Mouse (Mus musculus): Measurements from ENCODE around the gene Tmem52b. TPM values are rescaled to one million over a fixed set of nuclear protein-coding genes. Genes with fewer than 3 reads are reported as not detected.

The Tmem52b gene
- not detected for polyA plus RNA-seq (2014; fragmentation: Illumina TruSeq; extraction: RNeasy Lipid Tissue Mini Kit (QIAGEN cat#74804); ENCODE audit: low read depth, low replicate concordance)

DNA sequence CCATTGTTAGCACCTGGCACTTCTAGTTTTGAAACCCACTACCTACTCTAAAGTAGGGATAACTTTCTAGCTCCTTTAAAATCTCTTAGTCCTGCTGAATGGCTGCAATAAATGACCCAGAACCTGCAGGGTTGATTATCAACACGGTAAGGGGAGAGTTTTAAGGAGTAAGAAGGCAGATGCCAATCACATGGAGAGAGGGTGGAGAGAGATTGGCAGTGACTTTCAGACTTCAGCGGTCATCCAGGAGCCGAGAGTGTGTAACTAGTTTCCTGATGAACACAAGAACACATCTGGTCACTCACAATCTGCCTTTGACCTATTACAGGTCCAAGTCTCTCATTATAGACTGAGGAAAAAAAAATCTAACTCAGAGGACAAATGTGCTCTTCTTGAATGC lies at the start of gene Tmem52b:
Gene Tmem52b (plus strand): TSS at position 189 of the 400 bp plus-strand sequence.

DNA sequence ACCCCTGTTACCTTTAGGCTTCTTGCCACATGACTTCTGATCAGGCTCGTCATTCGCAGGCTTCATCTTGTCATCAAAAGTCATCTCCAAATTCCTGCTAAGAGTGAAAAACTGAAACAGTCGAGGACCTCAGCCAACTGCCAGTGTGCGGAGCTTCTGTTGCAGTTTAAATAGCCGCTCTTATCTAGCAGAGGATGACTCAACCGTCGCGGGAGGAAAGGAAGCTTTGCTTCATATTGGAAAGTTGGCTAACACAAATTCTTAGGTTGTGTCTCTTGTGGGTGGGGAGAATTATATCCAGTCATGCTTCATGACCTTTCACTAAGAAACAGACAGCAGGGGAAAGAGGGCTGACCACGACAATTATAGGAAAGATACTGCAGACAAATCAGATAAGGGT lies 5.3 kb upstream of the Tmem52b start, which contains the start of gene Olr1:
Gene Olr1 (minus strand): TSS at position 142 of the 400 bp plus-strand sequence.

DNA sequence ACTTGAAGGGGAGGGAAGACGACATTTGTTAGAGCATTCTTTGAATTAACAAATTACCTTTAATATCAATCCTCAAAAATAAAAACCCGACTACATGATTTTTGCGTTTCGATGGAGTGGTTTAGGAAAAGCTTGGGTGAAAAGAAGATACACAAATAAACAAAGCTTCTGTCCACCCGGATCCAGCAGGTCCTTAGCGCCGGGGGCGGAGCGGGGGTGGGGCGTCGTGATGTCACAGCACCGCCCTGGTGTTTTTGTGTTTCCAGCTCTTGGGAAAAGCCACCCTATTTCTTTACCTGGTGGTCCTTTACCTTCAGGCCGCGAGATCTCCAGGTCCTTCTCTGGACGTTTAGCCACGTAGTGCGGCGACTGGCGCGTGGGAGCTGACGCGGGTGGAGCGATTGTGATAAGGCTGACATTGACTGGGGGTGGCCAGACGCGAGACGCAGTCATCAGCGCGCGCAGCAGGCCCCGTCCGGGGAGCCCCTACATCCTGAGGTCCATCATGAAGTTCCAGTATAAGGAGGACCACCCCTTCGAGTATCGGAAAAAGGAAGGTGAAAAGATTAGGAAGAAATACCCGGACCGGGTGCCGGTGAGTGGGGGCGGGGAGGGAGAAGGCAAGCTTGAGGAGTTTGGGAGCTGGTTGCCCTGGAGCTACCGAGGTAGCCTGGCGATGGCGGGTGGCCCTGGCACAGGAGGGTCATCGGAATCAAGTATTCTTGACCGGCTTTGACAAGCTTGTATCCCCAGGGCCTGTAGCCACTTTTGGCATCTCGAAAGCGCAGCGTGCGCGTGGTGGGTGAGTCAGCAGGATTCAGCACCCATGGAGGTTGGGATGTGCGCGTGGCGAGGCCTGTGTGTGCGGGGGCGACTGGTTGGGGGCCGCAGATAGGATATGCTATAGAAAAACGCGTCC lies 20.8 kb downstream of the Tmem52b start, which contains the start of gene Gabarapl1:
Gene Gabarapl1 (plus strand): TSS at position 219 of the 919 bp plus-strand sequence.

Other genes with a start within 250 kb of the Tmem52b start
- 8.1 TPM for gene Cd69, start 237.1 kb upstream of the Tmem52b start, polyA plus RNA-seq (2014; fragmentation: Illumina TruSeq; extraction: RNeasy Lipid Tissue Mini Kit (QIAGEN cat#74804); ENCODE audit: low read depth, low replicate concordance)
- not detected for gene 4922502D21Rik, start 180.8 kb upstream of the Tmem52b start, polyA plus RNA-seq (2014; fragmentation: Illumina TruSeq; extraction: RNeasy Lipid Tissue Mini Kit (QIAGEN cat#74804); ENCODE audit: low read depth, low replicate concordance)
- 5.8 TPM for gene Clec12a, start 169.9 kb upstream of the Tmem52b start, polyA plus RNA-seq (2014; fragmentation: Illumina TruSeq; extraction: RNeasy Lipid Tissue Mini Kit (QIAGEN cat#74804); ENCODE audit: low read depth, low replicate concordance)
- gene Clec12b, start 126.7 kb upstream of the Tmem52b start, polyA plus RNA-seq (2014; fragmentation: Illumina TruSeq; extraction: RNeasy Lipid Tissue Mini Kit (QIAGEN cat#74804); ENCODE audit: low read depth, low replicate concordance): 0.57 TPM
- gene Clec1b, start 115.3 kb upstream of the Tmem52b start, polyA plus RNA-seq (2014; fragmentation: Illumina TruSeq; extraction: RNeasy Lipid Tissue Mini Kit (QIAGEN cat#74804); ENCODE audit: low read depth, low replicate concordance): 3.5 TPM
- gene Clec9a, start 103.7 kb upstream of the Tmem52b start, polyA plus RNA-seq (2014; fragmentation: Illumina TruSeq; extraction: RNeasy Lipid Tissue Mini Kit (QIAGEN cat#74804); ENCODE audit: low read depth, low replicate concordance): 5.8 TPM
- gene Clec1a, start 60.6 kb upstream of the Tmem52b start, polyA plus RNA-seq (2014; fragmentation: Illumina TruSeq; extraction: RNeasy Lipid Tissue Mini Kit (QIAGEN cat#74804); ENCODE audit: low read depth, low replicate concordance): 3.8 TPM
- gene Olr1, start 5.4 kb upstream of the Tmem52b start, polyA plus RNA-seq (2014; fragmentation: Illumina TruSeq; extraction: RNeasy Lipid Tissue Mini Kit (QIAGEN cat#74804); ENCODE audit: low read depth, low replicate concordance): 0.22 TPM
- 15.6 TPM for gene Gabarapl1, start 20.6 kb downstream of the Tmem52b start, polyA plus RNA-seq (2014; fragmentation: Illumina TruSeq; extraction: RNeasy Lipid Tissue Mini Kit (QIAGEN cat#74804); ENCODE audit: low read depth, low replicate concordance)
- gene Klre1, start 65.3 kb downstream of the Tmem52b start, polyA plus RNA-seq (2014; fragmentation: Illumina TruSeq; extraction: RNeasy Lipid Tissue Mini Kit (QIAGEN cat#74804); ENCODE audit: low read depth, low replicate concordance): 1.7 TPM
- 14.2 TPM for gene Klrd1, start 79.2 kb downstream of the Tmem52b start, polyA plus RNA-seq (2014; fragmentation: Illumina TruSeq; extraction: RNeasy Lipid Tissue Mini Kit (QIAGEN cat#74804); ENCODE audit: low read depth, low replicate concordance)
- gene Klrk1, start 111.3 kb downstream of the Tmem52b start, polyA plus RNA-seq (2014; fragmentation: Illumina TruSeq; extraction: RNeasy Lipid Tissue Mini Kit (QIAGEN cat#74804); ENCODE audit: low read depth, low replicate concordance): 4.1 TPM
- gene Klrc3, start 130.8 kb downstream of the Tmem52b start, polyA plus RNA-seq (2014; fragmentation: Illumina TruSeq; extraction: RNeasy Lipid Tissue Mini Kit (QIAGEN cat#74804); ENCODE audit: low read depth, low replicate concordance): not detected
- 1.3 TPM for gene Klrc2, start 148.1 kb downstream of the Tmem52b start, polyA plus RNA-seq (2014; fragmentation: Illumina TruSeq; extraction: RNeasy Lipid Tissue Mini Kit (QIAGEN cat#74804); ENCODE audit: low read depth, low replicate concordance)
- gene Klrc1, start 166.4 kb downstream of the Tmem52b start, polyA plus RNA-seq (2014; fragmentation: Illumina TruSeq; extraction: RNeasy Lipid Tissue Mini Kit (QIAGEN cat#74804); ENCODE audit: low read depth, low replicate concordance): 1.9 TPM
- 2.4 TPM for gene Klri1, start 204.6 kb downstream of the Tmem52b start, polyA plus RNA-seq (2014; fragmentation: Illumina TruSeq; extraction: RNeasy Lipid Tissue Mini Kit (QIAGEN cat#74804); ENCODE audit: low read depth, low replicate concordance)
- 0.85 TPM for gene Klri2, start 227.9 kb downstream of the Tmem52b start, polyA plus RNA-seq (2014; fragmentation: Illumina TruSeq; extraction: RNeasy Lipid Tissue Mini Kit (QIAGEN cat#74804); ENCODE audit: low read depth, low replicate concordance)

Measured in sigmoid colon, adult 10 weeks (tissue).